Mouse (Mus musculus): ENCODE results near the gene Fbxo45.

GRCm38 (mm10) chr16:32246351-32246791 lies 587 bp downstream of the Fbxo45 start:
- no peak for TF ChIP-seq CTCF (IDR thresholded peaks at IDR 0.05; ENCODE audit: low read depth, low read length)
- no peak for TF ChIP-seq GATA2 (IDR thresholded peaks at IDR 0.05; ENCODE audit: borderline replicate concordance, low read depth, low read length)
- TF ChIP-seq TAL1 (conservative IDR thresholded peaks at IDR 0.05; ENCODE audit: low read depth, low read length), result no peak
- TF ChIP-seq GATA1 (IDR thresholded peaks at IDR 0.05; ENCODE audit: borderline replicate concordance, low read length), result no peak

Data from G1E (cell line).